Mouse (Mus musculus): ENCODE results near the gene Ugt1a8.

DNA sequence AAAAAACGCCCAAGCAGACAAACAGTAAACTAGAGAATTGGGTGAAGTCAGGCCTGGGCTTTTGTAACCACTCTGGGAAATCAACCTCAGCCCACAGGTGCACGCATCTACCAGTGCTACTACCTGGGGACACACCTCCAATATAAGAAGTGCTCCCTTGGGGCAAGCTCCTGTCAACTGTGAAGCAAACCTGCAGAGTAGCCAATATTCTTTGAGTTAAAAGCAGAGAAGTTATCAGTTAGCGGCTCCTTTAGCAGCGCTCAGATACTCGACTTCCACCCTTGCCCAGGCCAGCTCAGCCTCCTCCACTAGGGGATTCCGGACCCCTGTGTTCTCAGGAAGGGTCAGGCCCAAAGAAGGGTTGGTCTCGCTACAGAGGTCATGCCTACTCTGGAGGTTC is 174.1 kb downstream of the Ugt1a8 start:
- TF ChIP-seq CTCF (conservative IDR thresholded peaks at IDR 0.05; ENCODE audit: low read length) (no peak), NANOG (IDR thresholded peaks at IDR 0.05; ENCODE audit: borderline replicate concordance, low read length) (no peak), POU5F1 (IDR thresholded peaks at IDR 0.05; ENCODE audit: borderline replicate concordance, low read length) (no peak)
